Mouse (Mus musculus): Measurements from ENCODE around the gene 1600014C23Rik.

1600014C23Rik gene

DNA sequence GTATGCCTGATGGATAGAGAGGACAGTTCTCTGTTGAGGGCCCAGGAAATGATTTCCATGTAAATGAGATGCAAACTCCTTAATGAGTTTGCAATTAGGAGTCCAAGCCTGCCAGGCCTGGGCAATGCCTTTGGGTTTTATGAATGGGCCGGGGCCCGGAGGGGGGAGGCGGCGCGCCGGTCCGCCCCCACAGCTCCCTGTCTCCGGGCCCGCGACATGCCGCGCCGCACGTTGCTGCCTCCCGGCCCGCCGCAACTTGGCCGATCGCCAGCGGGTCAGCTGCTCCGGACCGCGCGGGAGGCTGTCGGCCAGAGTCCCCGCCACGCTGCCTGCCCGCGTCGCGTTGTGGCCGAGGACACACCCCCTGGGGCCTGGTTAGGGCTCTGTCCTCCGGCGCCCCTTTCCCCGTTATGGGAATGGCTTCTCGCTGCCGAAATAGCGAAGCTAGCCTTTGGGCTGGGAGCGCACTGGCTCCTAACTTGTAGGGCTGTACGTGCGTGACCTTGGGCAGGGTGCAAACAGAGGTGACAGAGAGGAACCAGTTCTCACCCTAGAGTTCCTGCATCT lies at the start of gene 1600014C23Rik:
Gene 1600014C23Rik (minus strand): TSS at position 110 of the 567 bp plus-strand sequence.
- DNase-seq (ENCODE audit: low read depth in 1 of 2, low spot score in 2 of 2), result peak in 1 of 2 experiments; percentile 46

GRCm38 (mm10) chr17:45778446-45778845 lies 44.8 kb upstream of the 1600014C23Rik start:
- no peak for DNase-seq (ENCODE audit: low read depth in 1 of 2, low spot score in 2 of 2)

DNA sequence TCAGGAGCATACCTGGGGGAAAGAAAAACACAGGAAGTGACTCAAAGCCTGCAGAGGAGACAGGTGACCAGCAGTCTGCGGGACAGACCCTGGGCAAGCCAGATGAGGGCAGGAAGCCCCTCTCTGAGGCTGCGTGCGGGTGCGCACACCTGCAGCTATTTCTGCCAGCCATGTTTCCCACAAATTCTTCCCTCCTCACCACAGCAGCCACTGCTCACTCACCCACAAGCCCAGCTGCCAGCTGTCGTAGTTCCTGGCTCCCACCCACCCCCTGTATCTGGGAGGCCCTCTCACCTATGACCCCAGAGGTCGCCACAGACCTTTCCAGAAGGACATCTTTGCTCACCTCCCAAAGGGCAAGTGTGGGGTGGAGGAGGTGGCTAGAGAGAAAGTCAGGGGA lies 43.8 kb upstream of the 1600014C23Rik start:
- no peak for DNase-seq (ENCODE audit: low read depth in 1 of 2, low spot score in 2 of 2)

- DNase-seq (ENCODE audit: low read depth in 1 of 2, low spot score in 2 of 2), result no peak
These were observed 42.5 kb upstream of the 1600014C23Rik start for GRCm38 (mm10) chr17:45776185-45776584.

- DNase-seq (ENCODE audit: low read depth in 1 of 2, low spot score in 2 of 2), result no peak
These were observed 41.8 kb upstream of the 1600014C23Rik start for GRCm38 (mm10) chr17:45775468-45775867.

DNA sequence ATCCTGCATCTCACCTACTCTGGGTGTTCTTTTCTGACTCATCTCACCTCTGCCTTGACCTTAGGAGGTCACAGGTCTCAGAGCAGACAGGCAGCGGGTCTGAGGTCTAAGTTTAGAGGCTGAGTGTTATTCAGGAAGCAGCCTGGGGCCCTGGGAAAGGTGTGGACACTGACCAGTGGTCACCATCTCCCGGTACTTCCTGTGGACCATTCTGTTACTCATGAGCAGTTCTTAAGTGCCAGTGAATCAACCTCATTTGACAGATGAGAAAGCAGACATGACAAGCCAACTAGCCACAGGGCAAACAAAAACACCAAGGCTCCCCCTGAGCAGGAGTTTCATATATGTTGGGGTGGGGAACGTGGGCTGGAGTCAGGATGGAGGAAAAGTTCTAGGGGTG lies 38.9 kb upstream of the 1600014C23Rik start:
- no peak for DNase-seq (ENCODE audit: low read depth in 1 of 2, low spot score in 2 of 2)

DNA sequence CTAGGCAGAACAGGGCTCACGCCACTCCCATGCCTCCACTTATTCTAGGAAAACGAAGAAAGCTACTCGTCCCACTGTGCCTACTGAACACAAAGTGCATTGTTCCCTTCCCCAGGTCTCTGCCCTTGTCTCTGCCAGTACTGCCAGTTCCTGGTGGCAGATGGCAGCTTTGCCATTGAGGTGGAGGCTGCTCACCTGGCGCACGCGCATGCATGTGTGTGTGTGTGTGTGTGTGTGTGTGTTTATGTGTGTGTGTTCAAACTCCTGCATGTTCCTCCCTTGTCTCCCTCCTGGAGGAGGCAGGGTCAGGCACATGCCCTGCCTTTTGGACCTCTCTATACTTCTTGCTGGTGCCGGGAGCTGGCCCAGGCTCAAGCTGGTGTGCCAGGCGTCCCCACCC lies 38.5 kb upstream of the 1600014C23Rik start:
- DNase-seq (ENCODE audit: low read depth in 1 of 2, low spot score in 2 of 2), result no peak

DNA sequence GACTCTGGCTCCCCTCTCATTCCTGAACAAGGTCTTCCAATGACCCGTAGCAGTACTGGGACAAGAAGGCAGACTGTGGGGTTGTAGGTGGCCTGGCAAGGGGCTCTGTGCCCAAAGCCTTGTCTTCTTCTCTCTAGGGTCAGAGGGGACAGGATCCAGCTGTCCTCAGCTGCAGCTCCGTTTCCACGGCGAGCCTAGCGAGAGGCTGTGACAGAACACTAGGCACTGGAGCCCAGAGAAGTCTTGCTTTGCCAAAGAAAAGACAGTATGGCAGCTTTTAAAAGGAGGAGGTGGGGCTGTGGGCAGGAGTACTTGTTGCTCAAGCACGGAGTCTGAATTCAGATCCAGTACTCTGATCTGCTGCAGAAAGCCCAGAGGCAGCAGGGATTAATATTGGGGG lies 36.8 kb upstream of the 1600014C23Rik start:
- no peak for DNase-seq (ENCODE audit: low read depth in 1 of 2, low spot score in 2 of 2)

- DNase-seq (ENCODE audit: low read depth in 1 of 2, low spot score in 2 of 2), result no peak
These were observed 36.2 kb upstream of the 1600014C23Rik start for GRCm38 (mm10) chr17:45769821-45770220.

DNA sequence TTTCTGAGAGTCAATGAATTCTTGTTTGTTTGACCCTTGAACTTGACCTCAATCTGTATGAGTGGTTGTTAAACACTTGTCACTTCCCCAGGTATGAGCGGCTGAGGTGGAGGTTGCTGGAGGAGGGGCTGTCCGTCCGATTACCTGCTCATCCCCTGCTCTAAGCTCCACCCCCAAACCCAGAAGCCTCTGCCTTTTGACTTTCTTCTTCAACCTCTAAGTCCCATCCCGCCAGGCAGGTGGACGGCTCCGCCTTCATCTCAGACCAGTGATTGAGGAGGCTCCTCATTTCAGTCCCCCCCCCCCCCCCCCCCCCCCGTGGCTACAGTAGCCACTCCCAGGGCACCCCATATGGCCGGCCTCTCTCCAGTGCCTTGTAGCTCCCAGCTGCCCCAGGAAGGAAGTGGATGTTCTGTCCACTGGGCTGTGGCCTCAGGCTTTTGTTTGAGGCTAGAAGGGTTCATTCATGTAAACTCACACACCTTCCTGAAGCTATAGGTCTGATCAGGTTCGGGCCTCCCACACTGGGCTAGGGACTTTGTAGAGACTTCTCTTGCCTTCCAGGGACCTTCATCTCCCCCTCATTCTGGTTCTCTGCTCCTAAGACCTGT lies 34.0 kb upstream of the 1600014C23Rik start:
- no peak for DNase-seq (ENCODE audit: low read depth in 1 of 2, low spot score in 2 of 2)

DNA sequence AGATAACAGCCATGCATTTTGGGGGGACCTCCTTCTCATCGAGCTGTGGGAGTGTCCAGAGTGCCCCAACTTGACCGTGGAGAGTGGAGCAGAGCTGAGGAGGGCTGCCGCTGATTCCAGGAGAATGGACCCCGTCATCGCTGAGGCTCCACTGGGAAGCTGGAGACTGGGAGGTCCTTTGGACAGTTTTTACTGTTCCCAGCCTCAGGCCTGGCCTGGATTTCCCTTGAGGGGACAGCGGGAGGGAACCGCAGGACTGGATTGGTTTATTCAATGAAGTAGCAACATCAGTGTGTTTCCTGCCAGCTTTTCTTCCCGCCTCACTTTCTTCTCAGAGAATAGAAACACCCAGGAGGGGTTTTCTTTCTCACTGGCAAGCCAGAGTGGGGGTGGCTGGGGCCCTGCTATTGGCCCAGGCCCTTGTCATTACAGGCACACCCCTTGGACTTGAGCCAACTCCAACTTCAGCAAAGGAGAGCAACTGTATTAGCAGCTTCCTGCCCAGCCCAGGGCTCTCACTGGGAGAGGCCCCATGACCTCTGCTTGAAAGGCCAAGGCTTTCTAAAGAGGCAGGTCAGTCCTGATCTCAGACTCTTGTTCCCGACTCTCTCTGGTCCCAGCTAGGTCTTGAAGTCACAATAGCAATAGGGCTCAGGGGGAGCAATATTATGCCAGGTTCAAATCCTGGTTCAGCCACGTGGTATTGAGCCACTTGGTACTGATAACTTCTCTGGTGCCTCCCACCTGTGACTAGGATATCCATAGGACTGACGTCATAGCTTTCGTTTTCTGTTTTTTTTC lies 33.3 kb upstream of the 1600014C23Rik start:
- DNase-seq (ENCODE audit: low read depth in 1 of 2, low spot score in 2 of 2), result peak in 1 of 2 experiments; percentile 81

DNA sequence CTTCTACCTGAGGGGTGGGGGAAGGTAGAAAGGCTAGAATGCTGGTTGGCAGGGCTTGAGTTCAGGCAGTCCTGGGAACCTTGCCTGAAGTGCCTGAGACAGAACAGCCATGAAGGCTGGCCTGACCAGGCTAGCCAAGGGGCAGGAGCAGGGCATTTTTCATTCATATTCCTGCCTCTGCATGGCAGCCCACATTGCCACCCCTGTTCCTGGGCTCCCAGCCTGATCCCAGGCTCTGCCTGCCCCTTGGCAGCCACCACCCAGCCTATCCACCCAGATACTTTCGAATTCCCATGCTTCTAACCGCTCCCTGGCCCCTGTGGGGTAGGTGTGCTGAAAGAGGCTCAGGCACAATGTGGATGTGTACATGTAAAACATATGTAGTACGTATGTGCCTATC lies 32.3 kb upstream of the 1600014C23Rik start:
- no peak for DNase-seq (ENCODE audit: low read depth in 1 of 2, low spot score in 2 of 2)

GRCm38 (mm10) chr17:45763188-45763587 lies 29.5 kb upstream of the 1600014C23Rik start:
- DNase-seq (ENCODE audit: low read depth in 1 of 2, low spot score in 2 of 2), result no peak

DNA sequence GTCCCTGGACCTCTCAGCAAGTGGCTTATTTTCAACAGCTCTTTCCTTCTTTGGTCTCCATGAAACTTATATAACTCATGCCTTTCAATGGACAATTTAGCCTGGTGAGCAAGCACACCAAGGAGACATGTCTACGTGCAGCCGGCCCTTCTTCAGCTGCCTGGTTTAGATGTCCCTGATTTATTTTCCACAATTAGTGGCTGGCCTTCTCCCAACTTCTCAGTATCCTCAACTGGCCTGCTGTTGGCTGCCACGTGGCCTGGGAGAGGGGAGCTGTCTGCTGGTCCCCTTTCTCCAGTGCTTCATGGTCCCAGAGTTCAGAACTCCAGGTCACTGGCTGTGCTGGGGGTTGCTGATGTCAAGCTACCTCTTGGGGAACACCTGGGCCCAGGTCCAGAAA lies 28.3 kb upstream of the 1600014C23Rik start:
- no peak for DNase-seq (ENCODE audit: low read depth in 1 of 2, low spot score in 2 of 2)

DNA sequence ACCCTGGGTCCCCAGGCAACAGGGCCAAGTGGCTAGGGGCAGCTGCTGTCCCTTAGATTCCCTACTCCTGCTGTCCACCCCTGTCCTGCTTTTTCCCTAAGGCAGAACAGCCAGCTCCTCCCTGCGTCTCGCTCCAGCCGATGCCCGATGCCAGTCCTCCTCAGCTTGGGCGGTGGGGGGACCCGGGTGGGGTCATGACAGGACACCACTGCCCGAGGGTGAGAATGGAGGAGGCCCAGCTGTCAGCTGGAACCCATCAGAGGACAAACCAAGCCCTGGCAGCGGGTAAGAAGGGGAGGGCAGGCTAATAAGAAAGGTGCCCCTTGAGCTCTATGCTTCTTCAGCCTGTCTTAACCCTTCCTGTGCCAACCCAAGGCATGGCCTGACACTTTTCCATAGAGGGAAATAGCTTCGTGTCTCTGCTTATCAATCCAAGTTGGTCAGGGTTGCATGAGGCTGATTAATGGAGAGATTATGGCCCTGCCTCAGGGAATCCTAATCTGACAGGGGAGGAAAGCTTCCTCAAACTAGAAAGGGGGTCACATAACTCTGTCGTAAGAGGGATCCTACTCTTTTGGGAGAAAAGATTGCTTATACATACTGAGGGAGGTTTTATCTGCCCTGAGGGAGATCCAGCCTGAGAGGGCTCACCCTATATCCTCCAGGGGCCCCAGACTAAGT lies 27.5 kb upstream of the 1600014C23Rik start:
- no peak for DNase-seq (ENCODE audit: low read depth in 1 of 2, low spot score in 2 of 2)

- no peak for DNase-seq (ENCODE audit: low read depth in 1 of 2, low spot score in 2 of 2)
These were observed 26.1 kb upstream of the 1600014C23Rik start for GRCm38 (mm10) chr17:45759751-45760150.

GRCm38 (mm10) chr17:45758808-45759207 lies 25.2 kb upstream of the 1600014C23Rik start:
- DNase-seq (ENCODE audit: low read depth in 1 of 2, low spot score in 2 of 2), result peak in 1 of 2 experiments; percentile 48

GRCm38 (mm10) chr17:45757932-45758331 lies 24.3 kb upstream of the 1600014C23Rik start:
- peak; percentile 78 to 81 for DNase-seq (ENCODE audit: low read depth in 1 of 2, low spot score in 2 of 2)

DNA sequence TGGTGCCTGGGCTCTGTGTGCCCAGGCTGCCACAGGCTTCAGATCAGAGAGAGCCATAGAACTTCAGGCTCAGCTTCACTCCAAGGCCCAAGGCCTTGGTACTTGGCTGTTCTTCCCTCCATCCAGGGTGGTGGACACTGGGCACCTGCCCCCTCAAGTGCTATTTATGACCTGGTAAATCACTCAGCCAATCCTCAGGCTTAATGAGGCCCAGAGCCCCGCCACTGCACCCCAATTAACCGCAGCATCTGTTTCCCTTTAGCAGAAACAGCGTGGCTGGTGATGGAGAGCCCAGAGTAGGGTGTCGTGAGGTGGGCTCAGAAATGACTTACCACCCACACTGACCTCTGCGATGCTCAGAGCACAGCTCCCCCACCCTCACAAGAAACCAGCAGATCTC lies 23.2 kb upstream of the 1600014C23Rik start:
- DNase-seq (ENCODE audit: low read depth in 1 of 2, low spot score in 2 of 2), result no peak

- DNase-seq (ENCODE audit: low read depth in 1 of 2, low spot score in 2 of 2), result peak in 1 of 2 experiments; percentile 62
These were observed 22.7 kb upstream of the 1600014C23Rik start for GRCm38 (mm10) chr17:45756391-45756790.

GRCm38 (mm10) chr17:45754186-45754862 lies 20.7 kb upstream of the 1600014C23Rik start:
- no peak for DNase-seq (ENCODE audit: low read depth in 1 of 2, low spot score in 2 of 2)
